Mouse (Mus musculus) liver, embryonic 14.5 days (tissue): ENCODE data around the gene Unc13b.

ENCODE experiments used
- CTCF ChIP-seq: IDR thresholded peaks from 2 replicates; pipeline ENCODE4 v1.5.1; 2016; ENCODE audit warnings: antibody characterized with exemption, low read depth, control low read depth
- EP300 ChIP-seq: IDR thresholded peaks from 2 replicates; pipeline ENCODE4 v1.6.1; 2016; ENCODE audit warnings: antibody characterized with exemption, low read depth

GRCm38 (mm10) chr4:43074923-43075322, 16.2 kb downstream of the Unc13b start:
- no peak for TF ChIP-seq CTCF
- no peak for TF ChIP-seq EP300
